Mouse (Mus musculus) C2C12 (cell line): ENCODE measurements at regions not wholly inside any gene's neighbourhood (a gene's known extent, or its start where the extent isn't known, plus 50 kb on each side); places are given as distances from the start of the nearest gene placed in this dataset.

Experiments used
- CEBPB ChIP-seq: IDR thresholded peaks from one replicate; pipeline ENCODE4 v1.6.1; 2011; ENCODE audit warnings: low read depth, mild to moderate bottlenecking, control low read depth, moderate library complexity
- CTCF ChIP-seq: IDR thresholded peaks from one replicate; pipeline ENCODE4 v1.5.1; 2011; ENCODE audit not compliant: control insufficient read depth, insufficient read depth, insufficient read length
- FOSL1 ChIP-seq: IDR thresholded peaks from one replicate; pipeline ENCODE4 v1.8.0; 2011; ENCODE audit warnings: mild to moderate bottlenecking, low read length; ENCODE audit not compliant: poor library complexity, insufficient read depth, severe bottlenecking
- MAX ChIP-seq: IDR thresholded peaks from one replicate; pipeline ENCODE4 v1.6.1; 2011; ENCODE audit warnings: mild to moderate bottlenecking, control low read depth
- MYOD1 ChIP-seq: IDR thresholded peaks from one replicate; pipeline ENCODE4 v1.6.1; 2011; ENCODE audit warnings: low read depth; ENCODE audit not compliant: control insufficient read depth, insufficient read length
- MYOG ChIP-seq: IDR thresholded peaks from one replicate; pipeline ENCODE4 v1.6.1; 2011; ENCODE audit not compliant: control insufficient read depth, insufficient read length; ENCODE audit errors: extremely low read depth
- USF1 ChIP-seq: IDR thresholded peaks from one replicate; pipeline ENCODE4 v1.6.1; 2011; ENCODE audit warnings: low read depth, mild to moderate bottlenecking, control low read depth, moderate library complexity

DNA sequence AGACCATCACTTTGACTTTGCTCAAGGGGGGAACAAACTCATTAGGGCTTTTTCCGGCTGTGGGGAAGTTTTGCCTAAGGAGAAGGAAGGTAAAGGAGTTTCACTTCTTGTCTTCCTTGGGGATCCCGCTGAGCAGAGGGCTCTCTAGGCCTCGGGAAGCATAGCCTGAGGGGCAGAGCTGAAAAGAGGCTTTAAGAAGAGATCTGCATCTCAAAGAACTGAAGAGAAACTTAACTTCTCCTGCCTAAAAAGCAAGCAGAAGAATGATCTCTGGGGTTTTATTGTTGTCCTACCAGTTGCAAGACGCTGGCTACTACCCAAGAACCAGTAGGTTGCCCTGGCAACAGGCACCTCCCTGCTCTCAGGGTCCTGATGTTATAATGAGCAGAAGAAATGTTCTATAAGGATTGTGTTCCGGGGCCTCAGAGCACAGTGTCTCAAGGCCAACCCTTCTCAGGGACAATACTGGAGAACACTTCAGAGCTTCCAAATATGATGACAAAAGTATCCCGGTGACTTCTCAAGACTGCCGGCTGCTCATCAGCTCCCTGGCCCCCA is 547.8 kb downstream of the Tmem132b start:
- TF ChIP-seq CEBPB (no peak), MYOG (no peak), CTCF (no peak), MAX (no peak), MYOD1 (no peak), USF1 (no peak), FOSL1 (no peak)
